Mouse (Mus musculus) megakaryocyte-erythroid progenitor cell, adult 5-6 weeks (primary cell): Measurements from ENCODE around the gene Bax. TPM values are rescaled to one million over a fixed set of nuclear protein-coding genes. Genes with fewer than 3 reads are reported as not detected.
A peak's percentile ranks its signal among the peaks of the same experiment; 100 is the strongest.

Experiments
- ATAC-seq: replicated peaks from 2 replicates; pipeline ENCODE4 v1.8.0; 2016; ENCODE audit warnings: mild to moderate bottlenecking, inconsistent platforms; ENCODE audit not compliant: severe bottlenecking, poor library complexity, low FRiP score, low TSS enrichment
- total RNA-seq, 2 experiments: library from RNA; stranded (forward) in 1 of 2; stranded (reverse) in 1 of 2; fragments of 200-1000, 215-1000 nt in 1 of 2; fragments of >200 nt in 1 of 2; fragmentation: Nextera tagmentation in 1 of 2; gene quantifications; 2 replicates each; pipeline ENCODE4 v1.2.3; 2014 to 2017

Gene Bax
- total RNA-seq, 2 experiments from 2014 or later, result 40.8 to 60.7 TPM

- peak; percentile 88 for ATAC-seq
These were observed 32.3 kb downstream of the Bax start, which contains the start of gene Gys1 for GRCm38 (mm10) chr7:45434203-45435015. Gene Gys1 (plus strand): TSS chr7:45434844.

- no peak for ATAC-seq
These were observed 32.9 kb downstream of the Bax start for GRCm38 (mm10) chr7:45433835-45434202.

GRCm38 (mm10) chr7:45426556-45426955 lies 40.1 kb downstream of the Bax start:
- no peak for ATAC-seq

GRCm38 (mm10) chr7:45421194-45421593 lies 45.5 kb downstream of the Bax start:
- no peak for ATAC-seq

- no peak for ATAC-seq
These were observed 46.1 kb downstream of the Bax start, which contains the start of gene Lhb for GRCm38 (mm10) chr7:45420615-45420919. Gene Lhb (plus strand): TSS chr7:45420820.

- ATAC-seq, result no peak
These were observed 46.7 kb downstream of the Bax start for GRCm38 (mm10) chr7:45419859-45420614.

- ATAC-seq, result no peak
These were observed 48.7 kb downstream of the Bax start for GRCm38 (mm10) chr7:45417962-45418492.

GRCm38 (mm10) chr7:45415636-45416035 lies 51.1 kb downstream of the Bax start:
- ATAC-seq, result no peak

GRCm38 (mm10) chr7:45414740-45415224 lies 51.9 kb downstream of the Bax start:
- no peak for ATAC-seq

GRCm38 (mm10) chr7:45413864-45414739 lies 52.6 kb downstream of the Bax start:
- peak; percentile 23; the same call in 1 of the 2 replicates for ATAC-seq

GRCm38 (mm10) chr7:45413113-45413863 lies 53.4 kb downstream of the Bax start, which contains the start of gene Ntf5:
Gene Ntf5 (plus strand): TSS chr7:45413695.
- ATAC-seq, result no peak

- ATAC-seq, result no peak
These were observed 54.3 kb downstream of the Bax start for GRCm38 (mm10) chr7:45412421-45412820.

Other genes with a start within 250 kb of the Bax start
Only the 30 nearest of the 33 such genes appear.
- gene Cd37, start 227.8 kb downstream of the Bax start, total RNA-seq (2014; fragmentation: Nextera tagmentation), result 83.5 and 91.4 TPM in 2 replicates
- gene Cd37, start 227.8 kb downstream of the Bax start, total RNA-seq (2017), result 27.2 and 28.4 TPM in 2 replicates
- gene Slc6a16, start 225.8 kb downstream of the Bax start, total RNA-seq (2014; fragmentation: Nextera tagmentation), result not detected in 2 replicates
- gene Slc6a16, start 225.8 kb downstream of the Bax start, total RNA-seq (2017), result not detected in 2 replicates
- gene Slc6a21, start 189.4 kb downstream of the Bax start, total RNA-seq (2014; fragmentation: Nextera tagmentation), result not detected in 2 replicates
- not detected in 2 replicates for gene Slc6a21, start 189.4 kb downstream of the Bax start, total RNA-seq (2017)
- 0.22 and 0.54 TPM in 2 replicates for gene Trpm4, start 133.1 kb downstream of the Bax start, total RNA-seq (2014; fragmentation: Nextera tagmentation)
- gene Trpm4, start 133.1 kb downstream of the Bax start, total RNA-seq (2017), result 0.11 TPM in 1 of 2 replicates, not detected in the other
- gene Hrc, start 131.6 kb downstream of the Bax start, total RNA-seq (2014; fragmentation: Nextera tagmentation), result not detected in 2 replicates
- not detected in 2 replicates for gene Hrc, start 131.6 kb downstream of the Bax start, total RNA-seq (2017)
- gene Ppfia3, start 99.9 kb downstream of the Bax start, total RNA-seq (2014; fragmentation: Nextera tagmentation), result 0.42 TPM in 1 of 2 replicates, not detected in the other
- gene Ppfia3, start 99.9 kb downstream of the Bax start, total RNA-seq (2017), result 0.80 TPM in 1 of 2 replicates, not detected in the other
- gene Lin7b, start 96.3 kb downstream of the Bax start, total RNA-seq (2014; fragmentation: Nextera tagmentation), result 2.4 and 2.6 TPM in 2 replicates
- gene Lin7b, start 96.3 kb downstream of the Bax start, total RNA-seq (2017), result not detected in 2 replicates
- 350 and 415 TPM in 2 replicates for gene Snrnp70, start 71.2 kb downstream of the Bax start, total RNA-seq (2014; fragmentation: Nextera tagmentation)
- gene Snrnp70, start 71.2 kb downstream of the Bax start, total RNA-seq (2017), result 478 and 585 TPM in 2 replicates
- not detected in 2 replicates for gene Kcna7, start 61.2 kb downstream of the Bax start, total RNA-seq (2014; fragmentation: Nextera tagmentation)
- gene Kcna7, start 61.2 kb downstream of the Bax start, total RNA-seq (2017), result not detected in 2 replicates
- not detected in 2 replicates for gene Ntf5, start 53.2 kb downstream of the Bax start, total RNA-seq (2014; fragmentation: Nextera tagmentation)
- not detected in 2 replicates for gene Ntf5, start 53.2 kb downstream of the Bax start, total RNA-seq (2017)
- gene Lhb, start 46.1 kb downstream of the Bax start, total RNA-seq (2014; fragmentation: Nextera tagmentation), result not detected in 2 replicates
- gene Lhb, start 46.1 kb downstream of the Bax start, total RNA-seq (2017), result not detected in 2 replicates
- 5.9 and 6.2 TPM in 2 replicates for gene Gys1, start 32.1 kb downstream of the Bax start, total RNA-seq (2014; fragmentation: Nextera tagmentation)
- gene Gys1, start 32.1 kb downstream of the Bax start, total RNA-seq (2017), result 3.4 and 4.6 TPM in 2 replicates
- 171 and 179 TPM in 2 replicates for gene Ruvbl2, start 28.8 kb downstream of the Bax start, total RNA-seq (2014; fragmentation: Nextera tagmentation)
- 185 and 236 TPM in 2 replicates for gene Ruvbl2, start 28.8 kb downstream of the Bax start, total RNA-seq (2017)
- 1,148 and 1,512 TPM in 2 replicates for gene Ftl1, start 7.0 kb downstream of the Bax start, total RNA-seq (2014; fragmentation: Nextera tagmentation)
- 490 and 578 TPM in 2 replicates for gene Ftl1, start 7.0 kb downstream of the Bax start, total RNA-seq (2017)
- 0.42 TPM in 1 of 2 replicates, not detected in the other for gene Tulp2, start 15.0 kb upstream of the Bax start, total RNA-seq (2014; fragmentation: Nextera tagmentation)
- gene Tulp2, start 15.0 kb upstream of the Bax start, total RNA-seq (2017), result 0.19 TPM in 1 of 2 replicates, not detected in the other
- gene Gm45808, start 19.9 kb upstream of the Bax start, total RNA-seq (2014; fragmentation: Nextera tagmentation), result not detected in 2 replicates
- not detected in 2 replicates for gene Gm45808, start 19.9 kb upstream of the Bax start, total RNA-seq (2017)
- gene Dhdh, start 21.9 kb upstream of the Bax start, total RNA-seq (2014; fragmentation: Nextera tagmentation), result 1.9 and 2.5 TPM in 2 replicates
- 1.8 and 3.5 TPM in 2 replicates for gene Dhdh, start 21.9 kb upstream of the Bax start, total RNA-seq (2017)
- gene Nucb1, start 43.5 kb upstream of the Bax start, total RNA-seq (2014; fragmentation: Nextera tagmentation), result 100 and 140 TPM in 2 replicates
- gene Nucb1, start 43.5 kb upstream of the Bax start, total RNA-seq (2017), result 285 and 323 TPM in 2 replicates
- 35.5 and 79.3 TPM in 2 replicates for gene Ppp1r15a, start 59.4 kb upstream of the Bax start, total RNA-seq (2014; fragmentation: Nextera tagmentation)
- 161 and 186 TPM in 2 replicates for gene Ppp1r15a, start 59.4 kb upstream of the Bax start, total RNA-seq (2017)
- gene Plekha4, start 59.4 kb upstream of the Bax start, total RNA-seq (2014; fragmentation: Nextera tagmentation), result 0.27 TPM in 1 of 2 replicates, not detected in the other
- gene Plekha4, start 59.4 kb upstream of the Bax start, total RNA-seq (2017), result not detected in 2 replicates
- not detected in 2 replicates for gene Hsd17b14, start 88.0 kb upstream of the Bax start, total RNA-seq (2014; fragmentation: Nextera tagmentation)
- not detected in 2 replicates for gene Hsd17b14, start 88.0 kb upstream of the Bax start, total RNA-seq (2017)
- gene Bcat2, start 103.3 kb upstream of the Bax start, total RNA-seq (2014; fragmentation: Nextera tagmentation), result 81.0 and 92.5 TPM in 2 replicates
- 23.3 and 50.0 TPM in 2 replicates for gene Bcat2, start 103.3 kb upstream of the Bax start, total RNA-seq (2017)
- gene Fgf21, start 148.6 kb upstream of the Bax start, total RNA-seq (2014; fragmentation: Nextera tagmentation), result not detected in 2 replicates
- gene Fgf21, start 148.6 kb upstream of the Bax start, total RNA-seq (2017), result not detected in 2 replicates
- gene Fut1, start 150.4 kb upstream of the Bax start, total RNA-seq (2014; fragmentation: Nextera tagmentation), result not detected in 2 replicates
- not detected in 2 replicates for gene Fut1, start 150.4 kb upstream of the Bax start, total RNA-seq (2017)
- gene Izumo1, start 154.9 kb upstream of the Bax start, total RNA-seq (2014; fragmentation: Nextera tagmentation), result not detected in 2 replicates
- gene Izumo1, start 154.9 kb upstream of the Bax start, total RNA-seq (2017), result not detected in 2 replicates
- not detected in 2 replicates for gene Rasip1, start 160.6 kb upstream of the Bax start, total RNA-seq (2014; fragmentation: Nextera tagmentation)
- gene Rasip1, start 160.6 kb upstream of the Bax start, total RNA-seq (2017), result not detected in 2 replicates
- gene Mamstr, start 173.1 kb upstream of the Bax start, total RNA-seq (2014; fragmentation: Nextera tagmentation), result not detected in 2 replicates
- not detected in 2 replicates for gene Mamstr, start 173.1 kb upstream of the Bax start, total RNA-seq (2017)
- gene Fut2, start 199.5 kb upstream of the Bax start, total RNA-seq (2014; fragmentation: Nextera tagmentation), result not detected in 2 replicates
- gene Fut2, start 199.5 kb upstream of the Bax start, total RNA-seq (2017), result not detected in 2 replicates
- not detected in 2 replicates for gene Ntn5, start 217.1 kb upstream of the Bax start, total RNA-seq (2014; fragmentation: Nextera tagmentation)
- gene Ntn5, start 217.1 kb upstream of the Bax start, total RNA-seq (2017), result not detected in 2 replicates
- gene Sec1, start 227.5 kb upstream of the Bax start, total RNA-seq (2014; fragmentation: Nextera tagmentation), result not detected in 2 replicates
- not detected in 2 replicates for gene Sec1, start 227.5 kb upstream of the Bax start, total RNA-seq (2017)